Mouse (Mus musculus) stomach, adult 2 months (tissue): ENCODE measurements around the gene Urm1. TPM values are rescaled to one million over a fixed set of nuclear protein-coding genes. Genes with fewer than 3 reads are reported as not detected.

Source experiments
- polyA plus RNA-seq: library from polyadenylated mRNA; depleted of rRNA; stranded (reverse); fragments of >200 nt; gene quantifications from 2 replicates; pipeline ENCODE4 v1.2.3, GENCODE M21; 2012; rRNA removed

Urm1 gene
- 18.9 and 26.9 TPM in 2 replicates for polyA plus RNA-seq

DNA sequence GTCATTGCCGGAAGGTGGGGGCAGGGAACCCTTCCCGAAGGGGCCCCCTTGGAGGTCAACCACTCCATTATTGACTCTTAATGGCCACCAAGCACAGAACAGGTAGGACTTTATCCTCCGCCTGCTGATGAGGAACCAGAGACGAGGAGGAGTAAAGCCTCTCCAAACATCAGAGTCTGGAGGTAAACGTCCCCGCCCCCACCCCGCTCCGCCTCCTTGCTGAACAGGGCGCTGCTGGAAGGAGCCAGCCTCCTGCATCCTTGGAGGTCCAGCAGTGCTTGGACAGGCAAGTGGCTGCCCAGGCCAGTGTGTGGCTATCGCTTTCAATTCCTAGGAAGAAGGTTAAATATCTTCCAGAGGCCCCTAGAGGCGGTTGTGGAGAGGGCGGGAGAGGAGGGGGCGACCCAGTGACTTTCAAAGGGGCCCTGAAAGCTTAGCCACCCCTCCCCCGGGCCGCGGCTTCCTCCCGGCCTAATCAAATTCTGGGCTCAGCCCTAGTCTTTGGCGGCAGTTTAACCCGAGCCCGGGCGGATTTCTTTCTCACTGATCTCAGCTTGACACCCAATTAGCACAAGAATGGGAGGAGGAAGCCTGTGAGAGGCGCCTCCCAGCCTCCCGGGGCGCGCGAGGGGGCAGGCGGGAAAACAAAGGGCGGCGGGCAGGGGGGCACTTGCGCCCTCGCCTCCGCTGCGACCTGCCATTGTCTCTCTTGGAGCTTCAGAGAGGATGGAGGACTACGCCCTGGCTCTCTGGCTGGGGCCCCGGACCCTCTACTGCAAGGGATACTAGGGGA, at the start of gene Urm1:
TSS of gene Urm1 (plus strand) at position 51 of the 793 bp plus-strand sequence.

DNA sequence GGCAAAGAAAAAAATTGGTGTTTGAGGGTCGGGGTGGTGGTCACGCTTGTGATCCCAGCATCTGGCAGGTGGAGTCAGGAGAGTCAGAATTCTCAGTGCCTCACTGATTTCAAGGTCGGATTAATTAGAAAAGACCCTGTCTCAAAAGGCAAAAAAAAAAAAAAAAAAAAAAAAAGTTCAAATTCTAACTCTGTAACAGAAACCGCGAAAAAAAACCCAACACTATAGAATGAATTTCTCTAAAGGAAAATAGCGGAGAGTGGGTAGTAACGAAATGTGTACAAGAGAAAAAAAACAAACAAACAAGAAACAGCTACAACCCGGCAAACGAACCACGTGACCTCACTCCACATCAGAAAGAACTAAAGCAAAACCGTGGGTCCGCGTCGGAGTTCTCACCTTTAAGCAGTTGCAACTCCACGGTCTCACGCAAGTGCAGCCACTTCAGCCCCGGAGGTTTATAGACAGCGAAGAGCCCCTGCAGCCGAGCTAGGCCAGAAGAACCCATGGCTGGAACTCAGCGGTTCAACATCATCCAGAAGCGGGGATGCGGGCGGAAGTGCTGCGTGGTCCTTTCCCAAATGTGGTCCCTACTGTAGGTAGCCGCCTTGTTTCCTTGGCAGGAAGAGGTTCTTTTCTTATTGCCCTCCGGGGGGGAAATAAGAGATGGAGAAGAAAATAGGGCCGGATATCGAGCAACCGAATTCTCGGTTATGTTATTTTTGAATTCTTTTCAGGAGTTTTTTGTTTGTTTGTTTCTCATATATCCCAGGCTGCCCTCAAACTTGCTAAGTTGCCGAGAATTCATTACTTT, 32.6 kb upstream of the Urm1 start, which contains the start of gene Coq4:
TSS of gene Coq4 (plus strand) at position 390 of the 814 bp plus-strand sequence.

DNA sequence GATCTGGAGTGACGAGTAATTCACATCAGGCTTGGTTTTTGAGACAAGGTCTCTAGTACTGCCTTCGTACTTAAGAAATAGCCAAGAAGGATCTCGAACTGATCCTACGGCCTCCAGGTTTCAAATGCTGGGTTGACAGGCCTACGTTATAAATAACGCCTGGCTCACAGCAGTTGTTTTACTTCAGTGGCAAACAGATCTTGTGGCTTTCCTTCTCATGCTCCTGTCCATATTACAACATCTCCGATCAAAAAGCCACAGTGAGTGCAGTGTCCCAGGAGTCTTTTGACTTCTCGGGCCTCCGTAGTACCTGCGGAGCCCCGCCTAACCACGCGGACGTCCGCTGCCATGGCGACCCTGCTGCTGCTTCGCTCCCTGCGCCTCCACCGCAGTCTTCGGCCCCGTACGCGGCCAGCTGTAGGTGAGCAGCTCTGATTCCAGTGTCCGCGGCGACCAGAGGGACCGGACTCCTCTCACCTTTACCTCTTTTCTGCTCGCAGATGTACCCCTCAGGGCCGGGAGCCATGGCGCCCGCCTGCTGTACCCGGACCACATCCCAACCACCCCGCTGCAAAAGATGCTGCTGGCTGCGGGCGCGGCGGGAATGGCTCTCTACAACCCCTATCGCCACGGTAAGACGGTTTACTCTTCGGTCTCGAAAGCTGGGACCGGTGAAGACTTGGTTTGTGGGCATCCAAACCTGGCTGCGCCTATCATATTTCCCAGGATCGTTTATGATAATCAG, 31.8 kb upstream of the Urm1 start, which contains the start of gene Trub2:
TSS of gene Trub2 (minus strand) at position 566 of the 745 bp plus-strand sequence.

DNA sequence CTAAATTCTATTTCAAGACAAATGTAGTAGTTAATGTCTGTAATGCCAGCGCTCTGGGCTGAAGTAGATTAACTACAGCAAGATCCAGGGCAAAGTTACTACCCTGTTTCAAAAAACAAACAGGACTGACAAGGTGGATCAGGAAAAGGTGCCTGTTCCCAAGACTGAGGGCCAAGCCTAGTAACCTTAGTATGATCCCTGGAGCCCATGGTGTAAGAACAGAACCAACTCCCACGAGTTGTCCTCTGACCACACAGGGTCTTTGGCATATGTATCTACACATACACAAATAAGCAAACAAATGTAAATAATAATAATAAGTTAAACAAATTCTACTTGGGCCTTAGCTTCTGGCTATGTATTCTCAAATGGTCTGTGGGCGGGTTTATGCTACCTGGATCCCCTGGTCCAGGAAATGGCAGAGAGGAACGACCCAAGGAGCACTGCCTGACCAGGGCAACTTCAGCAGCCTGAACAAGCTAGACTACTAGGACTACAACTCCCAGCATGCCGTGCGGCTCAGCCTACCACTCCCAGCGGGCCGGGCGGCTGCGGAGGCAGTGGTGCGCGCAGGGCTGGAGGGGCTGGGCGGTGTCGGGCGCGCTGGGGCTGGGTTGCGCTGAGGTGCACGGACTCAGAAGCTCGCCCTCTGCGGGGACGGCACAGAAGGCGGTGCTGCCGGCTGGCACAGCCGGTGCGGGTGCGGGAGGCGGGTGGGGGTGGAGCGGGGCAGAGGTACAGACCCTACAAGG, 17.6 kb upstream of the Urm1 start, which contains the start of gene Slc27a4:
TSS of gene Slc27a4 (plus strand) at position 560 of the 752 bp plus-strand sequence.

DNA sequence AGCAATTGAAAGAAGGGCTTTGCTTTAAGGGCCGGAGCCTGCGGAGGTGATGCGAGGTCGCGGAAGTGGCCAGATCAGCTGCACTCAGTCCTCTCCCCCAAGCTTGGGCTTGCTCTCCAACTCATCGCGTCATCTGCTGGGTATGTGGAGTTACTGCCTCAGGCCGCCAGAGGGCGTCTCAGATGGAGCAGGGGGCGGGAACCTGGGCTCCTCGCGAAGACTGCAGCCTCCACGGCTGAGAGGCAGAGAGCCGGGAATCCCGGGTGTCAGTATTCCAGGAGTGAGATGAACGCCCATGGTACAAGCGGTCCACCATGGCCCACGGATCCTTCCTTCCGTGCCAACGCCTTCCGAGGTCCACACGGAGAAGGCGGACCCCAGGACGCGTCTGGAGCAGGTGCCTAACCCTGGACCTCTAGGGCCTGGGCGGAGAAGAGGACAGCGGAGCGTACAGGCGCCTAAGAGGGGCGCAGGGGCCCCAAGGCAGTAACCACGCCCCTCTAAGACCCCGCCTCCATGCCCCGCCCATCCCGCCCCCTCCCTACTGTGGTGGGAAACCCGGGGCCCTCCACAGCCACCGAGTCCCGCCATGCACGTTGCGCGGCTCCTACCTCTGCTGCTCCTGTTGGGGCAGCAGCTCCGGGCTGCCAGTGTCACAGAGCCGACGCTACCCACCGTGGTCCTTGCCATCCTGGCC, 49.2 kb downstream of the Urm1 start, which contains the start of gene Cercam:
TSS of gene Cercam (plus strand) at position 216 of the 697 bp plus-strand sequence.

DNA sequence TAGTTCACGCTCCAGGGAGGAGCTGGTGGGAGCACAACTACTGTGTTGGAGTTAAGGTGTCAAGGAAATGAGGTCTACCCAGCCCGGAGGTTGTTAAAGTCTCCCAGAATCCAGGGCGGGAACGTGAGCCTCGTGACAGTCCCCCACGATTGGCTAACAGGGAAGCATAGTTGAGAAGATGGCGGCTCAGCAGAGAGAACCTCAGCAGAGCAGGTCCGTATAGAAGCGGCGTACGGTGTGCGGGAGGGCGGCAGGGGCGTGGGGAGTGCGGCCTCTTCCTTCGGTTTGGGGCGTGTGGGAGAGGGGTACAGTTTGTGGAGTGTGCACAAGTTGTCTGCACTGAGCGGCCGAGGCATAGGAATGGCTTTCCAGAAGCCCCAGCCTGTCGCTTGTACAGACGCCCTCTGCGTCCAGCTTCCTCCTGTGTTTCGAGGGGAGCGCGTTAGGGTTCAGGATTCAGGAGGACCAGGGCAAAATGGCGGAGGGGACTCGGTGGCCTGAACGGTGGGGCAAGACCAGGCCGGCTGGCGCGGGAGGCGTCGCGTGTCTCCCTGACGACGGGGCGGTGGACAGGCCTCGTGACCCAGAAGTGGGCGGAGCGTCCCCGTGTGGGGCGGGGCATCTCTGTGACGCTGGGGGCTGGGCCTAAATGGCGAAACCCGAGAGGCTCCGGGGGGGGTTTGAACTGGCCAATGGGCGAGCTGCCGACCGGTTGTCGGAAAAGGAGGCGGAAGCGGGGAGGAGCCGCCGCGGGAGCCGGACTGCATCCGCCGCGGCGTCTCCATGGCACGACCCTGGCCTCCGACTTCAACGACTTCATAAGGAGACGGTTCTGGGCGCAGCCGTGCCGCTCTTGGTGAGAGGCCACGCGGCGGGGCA, 69.4 kb downstream of the Urm1 start, which contains the start of gene Odf2:
TSS of gene Odf2 (plus strand) at position 156 of the 879 bp plus-strand sequence.

Other genes with a start within 250 kb of the Urm1 start
- gene Rapgef1, start 200.4 kb upstream of the Urm1 start, polyA plus RNA-seq: 18.1 and 19.3 TPM in 2 replicates
- 14.7 and 30.9 TPM in 2 replicates for gene Gm13420, start 68.4 kb upstream of the Urm1 start, polyA plus RNA-seq
- gene Gm13547, start 60.8 kb upstream of the Urm1 start, polyA plus RNA-seq: not detected in 2 replicates
- gene Coq4, start 32.6 kb upstream of the Urm1 start, polyA plus RNA-seq: 45.6 and 57.5 TPM in 2 replicates
- gene Trub2, start 31.6 kb upstream of the Urm1 start, polyA plus RNA-seq: 6.2 and 7.7 TPM in 2 replicates
- gene Slc27a4, start 17.4 kb upstream of the Urm1 start, polyA plus RNA-seq: 31.2 and 41.3 TPM in 2 replicates
- 10.4 and 13.8 TPM in 2 replicates for gene Cercam, start 49.1 kb downstream of the Urm1 start, polyA plus RNA-seq
- 9.2 and 11.3 TPM in 2 replicates for gene Odf2, start 69.1 kb downstream of the Urm1 start, polyA plus RNA-seq
- gene Gle1, start 115.4 kb downstream of the Urm1 start, polyA plus RNA-seq: 3.2 and 3.5 TPM in 2 replicates
- gene Sptan1, start 145.5 kb downstream of the Urm1 start, polyA plus RNA-seq: 33.5 and 47.5 TPM in 2 replicates
- gene Wdr34, start 228.8 kb downstream of the Urm1 start, polyA plus RNA-seq: 12.0 and 12.4 TPM in 2 replicates
- gene Set, start 237.3 kb downstream of the Urm1 start, polyA plus RNA-seq: 23.9 and 29.4 TPM in 2 replicates